Mouse (Mus musculus): Measurements from ENCODE around the gene Dhcr7.

Gene Dhcr7

GRCm38 (mm10) chr7:143833581-143834190, 10.7 kb downstream of the Dhcr7 start:
- DNase-seq, result no peak

GRCm38 (mm10) chr7:143834316-143834715, 11.4 kb downstream of the Dhcr7 start:
- no peak for DNase-seq

- DNase-seq, result no peak
Measured at GRCm38 (mm10) chr7:143834972-143835371, 12.0 kb downstream of the Dhcr7 start.

- DNase-seq, result peak; percentile 35 to 61
Measured at GRCm38 (mm10) chr7:143837705-143838358, 14.9 kb downstream of the Dhcr7 start.

GRCm38 (mm10) chr7:143840121-143840520, 17.2 kb downstream of the Dhcr7 start:
- DNase-seq, result no peak

GRCm38 (mm10) chr7:143841301-143841700, 18.4 kb downstream of the Dhcr7 start:
- DNase-seq, result no peak

- no peak for DNase-seq
Measured at GRCm38 (mm10) chr7:143848127-143848767, 25.3 kb downstream of the Dhcr7 start.

GRCm38 (mm10) chr7:143848768-143849482, 26.0 kb downstream of the Dhcr7 start:
- DNase-seq, result no peak

- no peak for DNase-seq
Measured at GRCm38 (mm10) chr7:143866538-143866937, 43.6 kb downstream of the Dhcr7 start, which contains the start of gene Gm498. TSS of gene Gm498 (plus strand) at chr7:143866838.

GRCm38 (mm10) chr7:143868874-143869273, 45.9 kb downstream of the Dhcr7 start:
- DNase-seq, result no peak

- DNase-seq, result no peak
Measured at GRCm38 (mm10) chr7:143883717-143884116, 60.8 kb downstream of the Dhcr7 start.

GRCm38 (mm10) chr7:143891146-143891545, 68.2 kb downstream of the Dhcr7 start:
- DNase-seq, result no peak

- DNase-seq, result no peak
Measured at GRCm38 (mm10) chr7:143892361-143892760, 69.4 kb downstream of the Dhcr7 start.
